Mouse (Mus musculus): ENCODE measurements at regions not wholly inside any gene's neighbourhood (a gene's known extent, or its start where the extent isn't known, plus 50 kb on each side); places are given as distances from the start of the nearest gene placed in this dataset.
A peak's percentile ranks its signal among the peaks of the same experiment; 100 is the strongest.

GRCm38 (mm10) chr2:8628007-8628406 is 1118.6 kb upstream of the Celf2 start:
- no peak for DNase-seq

- no peak for DNase-seq
Measured at GRCm38 (mm10) chr2:8628485-8629208, 1119.3 kb upstream of the Celf2 start.

GRCm38 (mm10) chr2:8638082-8638481 is 1128.7 kb upstream of the Celf2 start:
- no peak for DNase-seq

- peak; percentile 11 for DNase-seq
Measured at GRCm38 (mm10) chr2:8639282-8639681, 1129.9 kb upstream of the Celf2 start.

GRCm38 (mm10) chr2:8645463-8645862 is 1136.1 kb upstream of the Celf2 start:
- DNase-seq, result no peak

- DNase-seq, result no peak
Measured at GRCm38 (mm10) chr2:8660544-8660943, 1151.2 kb upstream of the Celf2 start.

- DNase-seq, result peak; percentile 62
Measured at GRCm38 (mm10) chr2:8673751-8674378, 1164.5 kb upstream of the Celf2 start.

GRCm38 (mm10) chr2:8675537-8675936 is 1166.2 kb upstream of the Celf2 start:
- peak; percentile 2 for DNase-seq

GRCm38 (mm10) chr2:8676546-8676945 is 1167.2 kb upstream of the Celf2 start:
- peak; percentile 7 for DNase-seq

- DNase-seq, result no peak
Measured at GRCm38 (mm10) chr2:8690846-8691643, 1181.7 kb upstream of the Celf2 start.

GRCm38 (mm10) chr2:8729306-8729705 is 1151.7 kb upstream of the 4930412O13Rik start:
- peak; percentile 12 for DNase-seq

- DNase-seq, result peak; percentile 54
Measured at GRCm38 (mm10) chr2:8754142-8754541, 1126.9 kb upstream of the 4930412O13Rik start.

- DNase-seq, result peak; percentile 19
Measured at GRCm38 (mm10) chr2:8756546-8756945, 1124.5 kb upstream of the 4930412O13Rik start.

GRCm38 (mm10) chr2:8770636-8771035 is 1110.4 kb upstream of the 4930412O13Rik start:
- peak; percentile 29 for DNase-seq

GRCm38 (mm10) chr2:8781152-8781935 is 1099.7 kb upstream of the 4930412O13Rik start:
- DNase-seq, result no peak

- no peak for DNase-seq
Measured at GRCm38 (mm10) chr2:8782225-8782624, 1098.8 kb upstream of the 4930412O13Rik start.

GRCm38 (mm10) chr2:8802061-8802460 is 1079.0 kb upstream of the 4930412O13Rik start:
- DNase-seq, result no peak

- no peak for DNase-seq
Measured at GRCm38 (mm10) chr2:8809609-8810008, 1071.4 kb upstream of the 4930412O13Rik start.

GRCm38 (mm10) chr2:8818127-8818526 is 1062.9 kb upstream of the 4930412O13Rik start:
- DNase-seq, result peak; percentile 3

GRCm38 (mm10) chr2:8825406-8825805 is 1055.6 kb upstream of the 4930412O13Rik start:
- no peak for DNase-seq
